Comparison of ENCODE assay signal across 8 mouse cellular contexts in the genomic region with DNA sequence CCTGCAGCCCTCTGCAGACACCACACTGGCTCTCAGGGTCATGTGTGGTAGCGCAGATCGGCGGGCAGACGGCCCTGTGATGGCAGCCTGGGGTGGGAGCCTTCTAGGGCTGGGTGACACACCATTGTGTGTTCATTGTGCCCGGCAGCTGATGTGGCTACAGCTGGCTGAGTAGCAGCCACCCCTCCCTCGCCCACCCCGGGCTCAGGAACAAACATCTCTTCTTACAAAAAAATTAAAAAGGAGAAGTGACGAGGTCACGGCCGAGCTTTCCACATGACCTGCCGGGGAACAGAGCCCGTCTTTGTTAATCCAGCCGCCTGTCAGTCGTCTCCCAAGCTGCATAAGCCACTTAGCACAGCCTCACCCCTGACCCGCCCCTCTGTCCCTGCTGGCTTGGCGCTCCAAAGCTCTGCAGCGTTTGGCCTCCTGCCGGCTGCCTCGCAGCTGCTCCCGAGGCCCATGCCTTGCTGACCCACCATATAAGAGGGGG.
DNase-seq lines count a peak whose midpoint lies in the region; ATAC-seq lines count a peak whose summit lies in the region.
"Had no signal": no experiment of that assay in that cellular context is flagged by ENCODE, and none has a peak within 500 bp of the region (broad histone marks: within the 10 kb centered on the region; RNA-seq: fewer than 3 reads in every experiment).

No protein-coding gene starts in this region.

- WGBS in forebrain, embryonic 15.5 days: 5% methylated on average over 20 of the region's 20 CpGs
- 7% methylated on average over 20 of the region's 20 CpGs for WGBS in hindbrain, embryonic 16.5 days
- 7% methylated on average over 20 of the region's 20 CpGs for WGBS in limb, embryonic 11.5 days
- under 1% methylated on average over 20 of the region's 20 CpGs for WGBS in midbrain, embryonic 12.5 days
- 15% methylated on average over 20 of the region's 20 CpGs for WGBS in stomach, embryonic 15.5 days

- no peaks in the 10 kb centered on the region for H3K36me3 ChIP-seq in forebrain, embryonic 15.5 days
- H3K36me3 ChIP-seq in hindbrain, embryonic 16.5 days (ENCODE audit: control insufficient read depth, insufficient read depth, low read length): no peaks in the 10 kb centered on the region
- no peaks in the 10 kb centered on the region for H3K36me3 ChIP-seq in limb, embryonic 11.5 days (ENCODE audit: control insufficient read depth, insufficient read depth, low read length)
- no peaks in the 10 kb centered on the region for H3K36me3 ChIP-seq in midbrain, embryonic 12.5 days
- H3K36me3 ChIP-seq in stomach, embryonic 15.5 days: no peaks in the 10 kb centered on the region

- peaks cover 17% of the 10 kb centered on the region for H3K4me1 ChIP-seq in forebrain, embryonic 15.5 days
- H3K4me1 ChIP-seq in hindbrain, embryonic 16.5 days (ENCODE audit: control insufficient read depth, insufficient read depth, low read depth, low read length): peaks cover 29% of the 10 kb centered on the region
- H3K4me1 ChIP-seq in limb, embryonic 11.5 days (ENCODE audit: control insufficient read depth, insufficient read depth, low read length): peaks cover 27% of the 10 kb centered on the region
- H3K4me1 ChIP-seq in midbrain, embryonic 12.5 days: peaks cover 56% of the 10 kb centered on the region
- H3K4me1 ChIP-seq in stomach, embryonic 15.5 days: peaks cover 44% of the 10 kb centered on the region

- H3K27ac ChIP-seq in forebrain, embryonic 15.5 days (replicated peaks): peak overlapping the region; percentile 57
- H3K27ac ChIP-seq in hindbrain, embryonic 16.5 days (ENCODE audit: low read depth, low read length): peak overlapping the region; percentile 59
- peak overlapping the region; percentile 85 for H3K27ac ChIP-seq in limb, embryonic 11.5 days (replicated peaks; ENCODE audit: low read depth, low read length)
- H3K27ac ChIP-seq in midbrain, embryonic 12.5 days (replicated peaks): peak overlapping the region; percentile 94
- no peak overlapping the region for H3K27ac ChIP-seq in stomach, embryonic 15.5 days

- no peak overlapping the region for H3K4me2 ChIP-seq in forebrain, embryonic 15.5 days (replicated peaks)
- H3K4me2 ChIP-seq in hindbrain, embryonic 16.5 days (ENCODE audit: low read length): peak overlapping the region; percentile 17; the same call in 1 of the 2 replicates
- H3K4me2 ChIP-seq in limb, embryonic 11.5 days (ENCODE audit: low read depth, severe bottlenecking): peak overlapping the region; percentile 17; the same call in 1 of the 2 replicates
- H3K4me2 ChIP-seq in midbrain, embryonic 12.5 days (replicated peaks): peak overlapping the region; percentile 32
- H3K4me2 ChIP-seq in stomach, embryonic 15.5 days: no peak overlapping the region

- DNase-seq in B cell, adult 2 months: peak; percentile 75 to 81
- peak; percentile 90 for DNase-seq in MN1 (ENCODE audit: low spot score)
- peak; percentile 75 for DNase-seq in limb, embryonic 11.5 days (ENCODE audit: low spot score)

- H3K27me3 ChIP-seq in forebrain, embryonic 15.5 days: no peaks in the 10 kb centered on the region
- H3K27me3 ChIP-seq in hindbrain, embryonic 16.5 days (replicated peaks; ENCODE audit: control insufficient read depth, insufficient read depth, low read length): peaks cover 3% of the 10 kb centered on the region; the same call in 1 of the 2 replicates
- no peaks in the 10 kb centered on the region; the same call in 1 of the 2 replicates for H3K27me3 ChIP-seq in limb, embryonic 11.5 days (ENCODE audit: control insufficient read depth, insufficient read depth, low read length)
- peaks cover 16% of the 10 kb centered on the region for H3K27me3 ChIP-seq in midbrain, embryonic 12.5 days
- no peaks in the 10 kb centered on the region for H3K27me3 ChIP-seq in stomach, embryonic 15.5 days (replicated peaks)

- no peak overlapping the region for H3K4me3 ChIP-seq in forebrain, embryonic 15.5 days
- H3K4me3 ChIP-seq in hindbrain, embryonic 16.5 days (ENCODE audit: low read length): no peak overlapping the region
- H3K4me3 ChIP-seq in limb, embryonic 11.5 days (ENCODE audit: low read depth, low read length): no peak overlapping the region
- H3K4me3 ChIP-seq in midbrain, embryonic 12.5 days: no peak overlapping the region
- no peak overlapping the region for H3K4me3 ChIP-seq in stomach, embryonic 15.5 days (replicated peaks)
- H3K4me3 ChIP-seq: erythroblast, embryonic 14.5 days had no signal

- H3K9me3 ChIP-seq in forebrain, embryonic 15.5 days: no peaks in the 10 kb centered on the region
- H3K9me3 ChIP-seq in hindbrain, embryonic 16.5 days (ENCODE audit: control insufficient read depth, low read length): no peaks in the 10 kb centered on the region
- no peaks in the 10 kb centered on the region for H3K9me3 ChIP-seq in limb, embryonic 11.5 days (ENCODE audit: control insufficient read depth, low read length)
- H3K9me3 ChIP-seq in midbrain, embryonic 12.5 days: no peaks in the 10 kb centered on the region
- H3K9me3 ChIP-seq in stomach, embryonic 15.5 days: no peaks in the 10 kb centered on the region

- ATAC-seq in forebrain, embryonic 15.5 days (replicated peaks): peak; percentile 47
- peak; percentile 77 for ATAC-seq in hindbrain, embryonic 16.5 days
- ATAC-seq in limb, embryonic 11.5 days (ENCODE audit: insufficient number of reproducible peaks, low FRiP score, low TSS enrichment, low read depth): peak; percentile 70
- peak; percentile 86 for ATAC-seq in midbrain, embryonic 12.5 days (ENCODE audit: low FRiP score, low read depth)
- peak; percentile 51 for ATAC-seq in stomach, embryonic 15.5 days (ENCODE audit: insufficient read depth, low FRiP score, low read depth)

- no peak overlapping the region for H3K9ac ChIP-seq in forebrain, embryonic 15.5 days (replicated peaks)
- peak overlapping the region; percentile 55 for H3K9ac ChIP-seq in hindbrain, embryonic 16.5 days (ENCODE audit: low read depth, low read length)
- no peak overlapping the region; the same call in 1 of the 2 replicates for H3K9ac ChIP-seq in limb, embryonic 11.5 days (ENCODE audit: low read length)
- peak overlapping the region; percentile 47; the same call in 1 of the 2 replicates for H3K9ac ChIP-seq in midbrain, embryonic 12.5 days (replicated peaks)
- H3K9ac ChIP-seq in stomach, embryonic 15.5 days: no peak overlapping the region

Comparison
In these comparisons a context has a peak if more than half of its experiments do, and no peak if none do; other contexts are left out.
1. H3K4me2 ChIP-seq: peak in hindbrain, embryonic 16.5 days (single experiment), limb, embryonic 11.5 days (single experiment) and midbrain, embryonic 12.5 days (single experiment); none in forebrain, embryonic 15.5 days (single experiment) and stomach, embryonic 15.5 days (single experiment).
2. H3K9ac ChIP-seq: peak in hindbrain, embryonic 16.5 days (single experiment) and midbrain, embryonic 12.5 days (single experiment); none in forebrain, embryonic 15.5 days (single experiment), limb, embryonic 11.5 days (single experiment) and stomach, embryonic 15.5 days (single experiment).
3. Peak in every context shown above with its lines, with median percentiles within 50 percentile points of each other: DNase-seq and ATAC-seq.